Mouse (Mus musculus): ENCODE measurements at regions not wholly inside any gene's neighbourhood (a gene's known extent, or its start where the extent isn't known, plus 50 kb on each side); places are given as distances from the start of the nearest gene placed in this dataset.

GRCm38 (mm10) chr12:71481371-71481770 lies 171.7 kb downstream of the Dact1 start:
- TF ChIP-seq CTCF (IDR thresholded peaks at IDR 0.05; ENCODE audit: extremely low read depth, insufficient read length, insufficient replicate concordance, low read depth, low read length) = no peak
- no peak for TF ChIP-seq POLR2A (IDR thresholded peaks at IDR 0.05; ENCODE audit: low read depth, low read length)

Data from small intestine, adult 2 months (tissue).